Mouse (Mus musculus) thymus, postnatal 36 days (tissue): ENCODE data around the gene Prr36.

Source experiments
- DNase-seq, 2 experiments: peaks; one replicate each; pipeline ENCODE4 v3.0.0; 2022; ENCODE audit warnings: mixed read lengths in 2 of 2

Prr36 gene

DNA sequence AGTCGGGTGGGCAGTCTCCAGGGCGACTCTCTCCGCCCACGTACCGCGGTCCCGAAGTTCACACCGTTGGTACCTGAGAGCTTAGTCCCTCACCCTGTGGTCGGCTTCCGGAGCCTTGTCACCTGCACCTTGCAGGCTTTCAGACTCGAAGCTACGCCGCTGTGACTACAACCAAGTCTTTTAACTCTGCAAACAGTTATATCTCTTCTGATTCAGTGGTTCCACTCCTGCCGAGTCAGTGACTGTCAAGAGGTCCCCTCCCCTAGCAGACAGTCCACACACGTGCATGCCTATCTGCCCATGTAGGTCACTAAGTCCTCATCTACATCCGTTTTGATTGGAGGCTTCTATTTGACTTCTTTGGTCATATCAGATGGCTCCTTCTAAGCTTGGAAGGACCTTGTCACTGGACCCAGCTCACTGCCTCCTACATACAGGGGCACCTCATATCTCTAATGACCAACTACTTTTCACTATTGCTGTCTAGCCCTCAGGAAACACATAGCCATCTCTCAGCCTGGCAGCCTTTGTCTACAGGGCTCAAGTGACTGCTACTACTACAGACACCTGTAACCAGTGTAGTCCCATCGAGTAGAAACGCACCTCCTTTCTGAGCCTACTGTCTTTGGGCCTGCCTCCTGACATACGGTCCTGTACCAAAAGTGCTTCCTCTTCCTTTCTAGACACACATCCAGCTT is 22.1 kb upstream of the Prr36 start:
- peak in 1 of 2 experiments; percentile 7 for DNase-seq

DNA sequence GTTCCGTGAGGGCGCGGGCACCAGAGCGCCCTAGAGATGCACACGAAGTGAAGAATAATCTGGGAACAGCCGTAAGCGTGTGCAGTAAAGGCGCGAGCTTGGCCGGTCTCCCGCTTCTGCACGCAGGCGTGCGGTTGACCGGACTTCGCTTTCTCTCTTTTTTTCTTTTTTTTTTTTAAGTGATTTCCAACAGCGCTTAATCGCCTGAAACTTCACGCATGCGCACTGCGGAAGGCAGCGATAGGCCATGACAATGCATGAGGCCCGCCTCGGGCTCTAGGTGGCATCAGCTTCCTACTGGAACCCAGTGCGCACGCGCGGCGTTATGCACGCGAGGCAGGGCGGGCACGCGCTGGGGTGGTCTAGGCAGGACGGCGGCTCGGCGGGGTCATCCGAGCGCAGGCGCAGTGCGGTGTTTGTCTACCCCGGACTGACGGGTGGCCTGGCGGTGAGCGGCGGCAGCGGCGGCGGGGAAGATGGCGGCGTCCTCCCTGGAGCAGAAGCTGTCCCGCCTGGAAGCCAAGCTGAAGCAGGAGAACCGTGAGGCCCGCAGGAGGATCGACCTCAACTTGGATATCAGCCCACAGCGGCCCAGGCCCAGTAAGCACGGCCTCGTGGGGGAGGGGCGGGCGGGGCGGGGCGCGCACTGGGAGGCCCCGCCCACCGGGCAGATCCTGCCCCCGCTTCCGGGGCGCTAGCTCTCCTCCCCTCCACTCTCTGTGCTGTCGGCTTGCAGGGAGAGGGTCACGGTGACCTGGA is 21.4 kb upstream of the Prr36 start, which contains the start of the genes Map2k7 and Gm49320:
Gene Map2k7, plus strand, starts transcription at position 307 of the 759 bp plus-strand sequence.
Gene Gm49320, plus strand, starts transcription at position 432 of the 759 bp plus-strand sequence.
- peak; percentile 99 to 100 for DNase-seq

DNA sequence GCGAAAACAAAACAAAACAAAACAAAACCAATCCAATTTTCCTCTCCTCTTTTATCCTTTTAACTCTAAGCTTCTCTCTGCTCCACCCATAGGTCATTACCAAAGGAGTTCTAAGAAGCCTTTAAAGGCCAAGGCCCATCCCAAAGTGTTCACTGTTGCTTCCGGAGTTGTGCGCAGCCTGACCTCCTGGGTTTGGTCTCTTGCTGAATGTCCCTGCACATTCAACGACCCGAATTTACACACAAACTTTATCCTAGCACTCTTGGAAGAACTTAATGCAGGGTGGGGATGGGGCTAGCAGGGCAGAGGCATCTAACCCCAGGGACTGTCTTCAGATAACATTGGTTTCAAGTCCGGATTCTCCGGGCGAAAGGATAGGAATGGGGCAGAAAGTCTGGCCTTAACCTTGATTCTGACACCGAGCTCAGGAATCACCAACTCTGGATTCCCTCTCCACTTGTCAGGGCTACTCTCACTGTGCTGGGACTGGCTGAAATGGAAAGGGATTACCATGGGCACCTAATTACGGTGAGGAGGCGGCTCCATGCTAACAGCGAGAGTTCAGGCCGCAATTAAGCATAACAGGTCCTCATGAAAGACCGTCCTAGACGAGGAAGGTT is 20.7 kb upstream of the Prr36 start:
- DNase-seq, result no peak

DNA sequence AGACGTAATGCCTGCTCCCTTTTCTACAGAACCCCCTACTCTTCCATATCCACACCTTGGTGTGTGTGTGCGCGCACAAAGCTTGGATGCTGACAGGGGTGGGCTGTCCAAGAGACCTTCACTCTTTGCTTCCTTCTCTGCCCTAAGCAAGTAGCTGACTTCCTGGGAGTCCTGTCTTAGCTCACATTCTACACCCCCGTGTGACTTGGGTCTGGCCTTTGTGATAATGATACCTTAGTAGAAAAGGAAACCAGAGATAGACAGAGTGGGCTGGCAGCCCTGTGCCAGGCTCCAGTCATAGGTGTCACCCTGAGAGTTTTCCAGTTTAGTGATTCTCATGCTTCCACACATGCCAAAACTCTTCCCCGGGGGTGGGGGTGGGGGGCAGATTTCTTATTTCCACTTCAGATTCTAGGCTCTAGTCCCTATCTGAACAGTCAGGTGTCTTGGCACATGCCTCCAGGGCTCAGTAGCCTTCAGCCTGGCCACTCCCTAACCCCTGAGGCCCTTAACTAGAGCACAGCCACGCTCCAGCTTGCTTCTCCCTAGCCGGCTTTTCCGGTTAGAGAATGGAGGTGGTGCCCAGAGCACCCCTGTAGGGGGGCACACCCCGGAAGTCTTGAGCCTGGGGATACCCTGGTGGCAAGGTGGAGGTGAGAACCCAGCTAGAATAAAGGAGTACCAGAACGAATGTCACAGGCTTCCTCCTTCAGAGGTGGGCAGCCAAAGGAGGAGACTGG is 13.5 kb upstream of the Prr36 start:
- no peak for DNase-seq

DNA sequence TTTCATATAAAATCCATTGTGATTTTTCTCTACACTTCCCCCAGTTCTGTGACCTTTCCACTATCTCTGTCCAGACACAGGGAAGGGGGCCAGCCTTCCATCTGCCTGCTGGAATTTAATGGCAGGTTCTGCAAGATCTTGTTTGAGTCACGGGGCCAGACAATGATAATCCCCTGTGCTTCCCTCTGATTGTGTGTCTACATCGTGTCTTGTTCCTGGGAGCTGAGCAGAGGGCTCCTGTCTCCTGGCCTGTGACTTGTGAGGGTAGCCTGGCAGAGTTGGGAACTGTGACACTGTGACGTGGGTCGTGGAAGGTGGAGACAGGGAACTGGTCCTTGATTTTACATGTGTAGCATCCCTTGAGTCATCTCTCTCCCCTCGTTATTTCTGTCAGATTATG is 12.5 kb upstream of the Prr36 start:
- DNase-seq, result no peak

DNA sequence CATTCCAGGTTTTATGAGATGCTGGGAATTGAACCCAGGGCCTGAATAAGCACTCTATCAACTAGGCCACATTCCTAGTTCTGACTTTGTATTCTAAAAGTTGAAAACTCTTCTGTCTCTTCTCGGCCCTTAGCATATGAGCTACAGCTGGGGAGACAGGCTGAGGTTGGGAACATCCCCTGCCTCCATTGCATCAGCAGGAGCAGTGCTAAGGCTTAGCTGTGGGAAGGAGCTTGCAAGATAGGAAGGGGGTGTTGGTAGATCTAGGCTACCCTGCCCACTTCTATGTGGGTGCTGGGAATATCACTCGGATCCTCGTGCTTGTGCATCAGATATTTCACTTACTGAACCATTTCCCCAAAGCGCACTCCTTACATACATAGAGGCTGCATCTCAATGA is 10.7 kb upstream of the Prr36 start:
- DNase-seq, result no peak

DNA sequence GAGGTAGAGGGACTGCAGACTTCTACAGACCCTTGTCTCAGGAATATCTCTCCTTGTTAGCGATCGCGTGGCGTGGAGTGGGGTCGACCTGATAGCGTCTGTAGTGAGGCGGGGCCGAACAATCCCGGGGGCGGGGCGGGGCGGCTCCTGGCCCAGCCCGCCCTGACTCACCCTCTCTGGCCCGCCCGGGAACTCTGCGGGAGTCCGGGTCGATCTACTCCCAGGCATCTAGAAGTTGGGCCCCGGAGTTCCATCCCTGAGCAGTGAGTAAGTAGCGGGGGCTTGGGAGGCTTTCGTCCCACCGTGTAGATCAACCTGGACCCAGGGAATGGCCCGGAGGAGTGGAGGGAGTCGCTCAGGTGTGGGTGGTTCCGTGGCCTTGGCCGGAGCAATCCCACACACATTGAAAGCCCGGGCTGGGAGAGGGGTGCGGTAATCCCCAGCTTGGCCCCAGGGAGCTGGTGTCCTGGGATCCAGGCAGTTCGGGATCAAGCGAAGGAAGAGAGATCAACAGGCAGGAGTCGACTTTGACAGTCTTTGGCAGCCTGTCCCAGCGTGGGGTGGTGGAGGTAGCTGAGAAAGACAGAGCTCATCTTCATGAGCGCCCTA is 9.6 kb upstream of the Prr36 start, which contains the start of gene Lrrc8e:
Gene Lrrc8e, plus strand, starts transcription at position 89 of the 609 bp plus-strand sequence.
- no peak for DNase-seq

DNA sequence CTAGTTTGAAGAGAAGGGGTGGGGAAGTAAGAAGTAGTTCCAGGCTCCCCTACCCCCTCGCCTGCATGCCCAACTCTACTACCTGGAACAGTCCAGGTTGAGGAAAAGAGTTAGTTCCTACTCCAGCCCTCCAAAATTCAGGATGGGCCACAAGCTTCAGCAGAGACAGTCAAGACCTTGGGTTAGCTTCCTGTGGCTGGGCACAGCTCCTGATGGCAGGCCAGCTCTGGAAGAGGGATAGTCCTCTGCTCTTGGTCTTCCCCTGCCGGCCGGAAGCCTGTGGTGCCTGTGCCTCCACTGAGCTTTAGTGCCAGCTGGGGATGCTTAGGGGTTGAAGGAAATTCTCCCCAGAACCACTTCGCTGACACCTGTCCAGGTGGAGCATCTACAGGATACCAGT is 9.1 kb upstream of the Prr36 start:
- no peak for DNase-seq

DNA sequence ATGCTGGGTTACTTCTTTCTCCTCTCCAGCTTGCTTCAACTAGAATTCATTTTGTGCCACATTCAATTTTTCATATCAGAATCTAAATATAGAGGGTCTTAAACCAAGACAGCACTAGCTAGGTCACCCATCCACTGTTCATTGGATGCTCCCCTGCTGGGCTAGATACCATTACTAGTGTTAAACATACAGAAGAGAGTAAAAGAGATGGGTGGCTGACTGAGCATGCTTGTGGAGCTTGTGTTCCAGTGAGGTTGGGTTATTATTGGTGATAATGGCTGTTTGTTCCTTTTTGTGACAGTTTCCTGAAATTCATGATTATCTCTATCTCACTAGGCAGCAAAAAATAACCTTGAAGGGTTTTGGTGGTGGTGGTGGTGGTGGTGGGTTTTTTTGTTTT is 4.8 kb upstream of the Prr36 start:
- no peak for DNase-seq

DNA sequence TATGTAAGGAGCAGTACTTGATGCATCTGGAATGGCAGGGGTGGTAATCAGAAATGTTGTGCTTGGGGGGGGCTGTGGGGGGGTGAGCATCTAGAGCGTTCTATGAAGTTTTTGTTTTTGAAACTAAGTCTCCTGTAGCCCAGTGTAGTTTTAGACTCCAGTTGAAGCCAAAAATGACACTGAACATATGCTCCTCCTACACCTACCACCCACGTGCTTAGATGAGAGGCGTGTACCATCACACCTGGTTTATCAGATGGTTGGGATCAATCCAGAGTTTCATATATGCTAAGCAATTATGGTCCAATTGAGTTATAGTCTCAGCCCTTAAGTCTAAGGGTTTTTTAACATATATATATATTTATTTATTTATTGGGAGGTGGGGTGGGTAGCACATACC is 2.4 kb upstream of the Prr36 start:
- DNase-seq, result no peak

DNA sequence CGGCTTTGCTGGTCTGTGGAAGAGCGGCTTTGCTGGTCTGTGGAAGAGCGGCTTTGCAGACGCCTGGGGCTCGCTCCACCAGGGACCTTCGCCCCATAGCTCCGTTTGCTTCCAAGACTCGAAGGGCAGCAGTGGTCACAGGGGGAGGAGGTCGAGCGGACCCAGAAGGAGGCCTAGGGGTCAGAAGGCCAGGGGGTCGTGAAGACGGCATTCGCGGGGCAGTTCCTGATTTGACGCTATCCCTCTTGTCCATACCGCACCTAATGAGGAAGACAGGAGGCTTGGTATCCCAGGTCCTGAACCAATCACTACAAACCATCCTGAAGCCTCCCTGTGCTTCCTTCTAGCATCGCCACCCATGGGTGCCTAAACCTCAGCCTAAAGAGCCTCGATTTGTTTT is 963 bp downstream of the Prr36 start:
- DNase-seq, result no peak

DNA sequence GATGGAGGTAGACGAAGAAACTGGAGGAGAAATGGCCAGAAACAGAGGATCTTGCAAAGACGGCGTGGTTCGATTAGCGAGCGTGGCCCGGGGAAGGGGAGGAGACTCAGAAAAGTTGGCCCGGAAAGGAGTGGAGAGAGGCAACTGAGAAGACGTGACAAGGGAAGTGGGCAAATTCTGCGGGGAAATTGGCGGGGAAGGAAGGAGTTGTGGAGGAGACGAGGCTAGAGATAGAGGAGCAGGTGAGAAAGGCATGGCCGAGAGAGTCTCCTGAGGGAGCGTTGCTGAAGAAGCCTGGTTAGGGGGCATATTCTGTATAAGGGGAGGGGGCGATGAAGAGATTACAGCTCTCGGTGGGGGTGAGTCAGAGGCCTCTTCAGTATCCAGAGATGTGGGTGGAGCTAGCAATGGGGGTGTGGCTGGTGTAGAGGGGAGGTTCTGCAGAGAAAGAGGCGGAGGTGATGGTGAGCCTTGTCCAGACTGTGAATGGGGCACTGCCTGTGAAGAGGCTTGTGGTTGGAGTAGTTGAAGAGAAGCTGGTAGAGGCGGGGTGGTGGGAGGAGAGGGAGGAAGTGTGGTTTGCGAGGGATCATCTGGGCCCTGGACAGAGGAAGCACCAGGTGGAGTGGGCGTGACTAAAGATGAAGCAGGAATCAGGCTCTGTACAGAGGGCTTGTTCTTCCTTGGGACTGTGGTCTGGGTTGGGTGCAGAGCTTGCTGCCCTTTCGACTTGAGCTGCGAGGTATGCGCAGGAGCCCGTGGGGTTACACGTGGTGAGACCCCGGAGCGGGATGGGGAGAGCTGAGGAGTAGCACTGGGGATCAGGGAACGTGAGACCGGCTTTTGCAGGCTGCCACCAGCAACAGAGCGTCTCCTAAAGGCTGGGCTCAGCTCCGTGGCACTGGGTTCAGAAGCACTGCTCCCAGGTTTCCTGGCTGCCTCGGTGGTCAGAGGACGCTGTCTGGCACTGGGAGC is 3.0 kb downstream of the Prr36 start:
- DNase-seq, result peak; percentile 55 to 65

DNA sequence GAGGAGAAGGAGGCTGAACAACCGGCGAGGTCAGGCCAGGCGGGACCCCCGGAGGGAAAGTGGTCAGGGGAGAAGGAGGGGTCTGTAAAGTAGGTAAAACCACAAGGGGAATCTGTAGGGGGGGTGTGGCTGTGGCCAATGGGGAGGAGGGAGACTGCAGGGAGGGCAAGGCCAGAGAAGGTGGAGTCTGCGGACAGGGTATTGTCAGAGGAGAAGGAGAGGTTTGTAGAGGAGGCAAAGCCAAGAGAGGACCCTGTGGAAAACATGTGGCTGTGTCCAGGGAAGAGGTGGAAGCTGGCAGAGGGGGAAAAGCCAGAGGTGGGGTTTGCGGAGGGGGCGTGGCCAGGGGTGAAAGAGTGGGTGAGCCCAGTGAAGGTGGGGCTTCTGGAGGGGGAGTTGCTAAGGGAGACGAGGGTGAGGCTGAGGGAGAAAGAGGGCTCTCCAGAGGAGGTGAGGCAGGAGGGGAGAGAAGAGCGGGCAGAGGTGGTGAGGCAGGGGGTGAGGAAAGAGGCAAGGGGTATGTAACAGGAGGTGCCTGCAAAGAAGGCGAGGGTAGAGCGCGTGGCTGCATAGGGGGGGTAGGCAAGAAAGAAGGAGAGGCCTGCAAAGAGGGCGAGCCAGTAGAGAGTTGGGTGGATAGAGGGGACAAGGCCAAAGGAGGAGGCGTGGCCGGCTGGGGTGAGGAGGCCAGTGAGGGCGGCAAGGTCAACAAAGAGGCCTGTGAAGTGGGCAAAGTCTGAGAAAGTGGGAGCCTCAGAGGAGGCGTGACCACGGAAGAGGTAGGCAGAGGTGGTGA is 3.9 kb downstream of the Prr36 start:
- DNase-seq, result peak; percentile 63 to 70

DNA sequence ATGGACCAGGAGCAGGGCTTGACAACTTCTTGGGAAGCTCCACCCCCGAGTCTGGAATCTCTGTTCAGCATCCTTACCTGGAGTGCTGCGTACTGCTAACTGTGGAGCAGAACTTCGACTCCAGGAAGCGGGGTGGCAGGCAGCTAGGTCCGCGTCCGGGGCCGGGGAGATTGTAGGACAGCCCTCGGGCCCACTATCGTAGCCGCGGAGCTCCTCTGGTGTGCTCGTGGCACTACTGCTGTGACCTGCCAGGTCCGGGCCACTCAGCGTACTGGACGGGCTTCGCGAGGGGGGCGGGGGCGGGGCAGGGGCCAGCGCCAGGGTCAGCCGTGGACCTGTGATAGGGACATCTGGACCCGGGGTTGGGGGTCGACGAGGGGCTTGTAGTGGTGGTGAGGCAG is 4.5 kb downstream of the Prr36 start:
- no peak for DNase-seq

DNA sequence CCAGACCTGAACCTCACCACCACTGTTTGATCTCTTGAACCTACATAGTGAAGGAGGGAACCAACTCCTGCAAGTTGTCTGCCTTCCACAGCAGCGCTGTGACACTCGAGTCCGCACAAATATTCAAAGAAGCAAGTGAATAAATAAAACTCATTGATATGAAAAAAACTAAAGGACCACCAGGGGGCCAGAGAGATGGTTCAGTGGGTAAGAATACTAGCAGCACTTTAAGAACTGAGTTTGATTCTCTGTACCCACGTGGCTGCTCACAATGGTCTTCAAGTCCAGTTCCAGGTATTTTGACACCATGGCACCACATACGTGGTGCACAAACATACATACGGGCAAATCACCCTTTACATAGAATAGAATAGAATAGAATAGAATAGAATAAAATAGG is 6.2 kb downstream of the Prr36 start:
- DNase-seq, result no peak

DNA sequence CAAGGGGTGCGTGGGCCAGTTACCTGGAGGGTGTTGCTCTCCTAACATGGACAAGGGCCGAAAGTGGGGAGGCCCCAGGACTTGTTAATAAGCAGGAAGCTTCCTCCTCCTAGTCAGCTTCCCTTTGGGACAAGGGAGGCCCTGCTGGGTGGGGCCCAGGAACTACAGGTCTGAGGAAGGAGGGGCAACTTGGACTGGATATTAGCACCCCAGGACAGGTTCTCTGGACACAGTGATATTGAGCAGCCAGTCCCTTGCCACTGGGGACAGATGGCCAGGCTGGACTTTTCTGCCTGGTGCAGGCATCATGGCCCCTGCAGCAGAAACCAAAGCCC is 10.3 kb downstream of the Prr36 start:
- no peak for DNase-seq

DNA sequence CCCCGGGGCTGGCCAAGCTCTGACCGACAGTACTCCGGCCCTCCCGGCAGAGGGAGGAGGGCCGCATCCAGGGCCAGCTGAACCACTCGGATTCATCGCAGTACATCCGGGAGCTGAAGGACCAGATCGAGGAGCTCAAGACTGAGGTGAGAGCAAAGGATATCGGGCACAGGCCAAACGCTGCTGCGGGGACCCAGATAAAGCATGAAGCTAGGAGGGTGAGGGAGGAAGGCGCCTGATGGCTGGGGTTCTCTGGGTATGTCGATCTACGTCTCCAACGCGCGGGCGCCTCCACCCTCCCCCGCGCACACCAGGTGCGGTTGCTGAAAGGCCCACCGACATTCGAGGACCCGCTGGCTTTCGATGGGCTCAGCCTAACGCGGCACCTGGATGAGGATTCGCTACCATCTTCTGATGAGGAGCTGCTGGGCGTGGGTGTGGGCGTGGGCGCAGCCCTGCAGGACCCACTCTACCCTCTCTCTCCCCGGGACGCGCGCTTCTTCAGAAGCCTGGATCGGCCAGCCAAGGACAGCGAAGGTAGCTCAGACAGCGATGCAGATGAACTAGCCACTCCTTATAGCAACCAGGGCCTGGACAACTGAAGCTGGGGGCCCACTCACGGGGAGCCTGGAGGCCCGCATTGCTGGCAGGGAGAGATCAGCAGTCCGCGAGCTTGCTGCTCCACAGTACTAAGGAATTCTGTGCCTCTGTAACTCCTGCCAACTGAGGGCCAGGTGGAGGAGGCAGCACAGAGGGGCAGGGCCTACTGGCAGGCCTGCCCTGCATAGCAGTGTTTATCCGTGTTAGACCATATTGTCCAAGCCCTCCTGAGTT is 10.9 kb downstream of the Prr36 start:
- DNase-seq, result no peak

DNA sequence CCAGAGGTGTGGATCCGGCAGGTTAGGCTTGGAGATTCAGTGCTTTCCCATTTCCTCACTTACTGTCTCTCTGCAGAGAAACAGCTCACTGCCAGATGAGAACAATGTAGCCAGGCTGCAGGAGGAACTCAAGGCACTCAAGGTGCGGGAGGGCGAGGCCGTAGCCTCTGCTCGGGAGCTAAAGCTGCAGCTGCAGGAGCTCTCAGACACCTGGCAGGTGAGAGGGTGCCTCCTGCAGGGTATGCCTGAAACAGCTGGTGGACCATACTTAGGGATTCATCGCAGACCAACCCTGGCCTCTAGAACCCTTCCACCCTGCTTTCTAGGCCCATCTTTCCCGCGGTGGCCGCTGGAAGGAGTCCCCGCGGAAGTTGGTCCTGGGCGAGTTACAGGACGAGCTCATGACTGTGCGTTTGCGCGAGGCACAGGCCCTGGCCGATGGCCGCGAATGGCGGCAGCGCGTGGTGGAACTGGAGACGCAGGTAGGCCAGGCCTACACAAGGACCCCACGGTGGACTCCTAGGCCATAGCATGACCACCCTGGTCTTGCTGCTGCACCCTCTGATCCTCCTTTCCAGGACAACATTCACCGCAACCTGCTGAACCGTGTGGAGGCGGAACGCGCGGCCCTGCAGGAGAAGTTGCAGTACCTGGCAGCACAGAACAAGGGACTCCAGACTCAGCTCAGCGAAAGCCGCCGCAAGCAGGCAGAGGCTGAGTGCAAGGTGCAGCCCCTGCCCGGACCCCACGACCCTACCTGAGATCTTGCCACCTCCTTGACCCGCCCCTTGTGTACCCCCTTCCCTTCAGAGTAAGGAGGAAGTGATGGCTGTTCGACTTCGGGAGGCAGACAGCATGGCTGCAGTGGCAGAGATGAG is 11.8 kb downstream of the Prr36 start:
- no peak for DNase-seq

DNA sequence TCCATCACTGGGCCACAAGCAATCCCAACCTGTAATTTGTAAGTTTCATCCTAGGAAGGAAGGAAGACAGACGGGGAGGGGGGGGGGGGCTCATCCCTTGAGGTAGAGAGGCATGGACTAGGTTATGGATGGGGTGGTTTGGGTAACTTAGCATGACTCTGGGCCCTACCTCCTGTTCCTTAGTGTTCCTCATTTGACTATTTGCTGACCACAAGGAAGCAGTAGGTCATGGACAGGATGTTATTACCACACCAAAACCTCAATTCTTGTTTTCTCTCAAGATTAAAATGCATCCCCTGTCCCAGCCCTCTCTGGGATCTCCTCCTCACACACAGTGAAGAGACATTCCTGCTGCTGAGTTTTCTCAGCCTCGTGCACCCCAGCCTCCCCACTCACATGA is 15.9 kb downstream of the Prr36 start:
- no peak for DNase-seq
